Comparison of ENCODE assay signal across 14 mouse cellular contexts in genomic region chr2:143742436-143742835, GRCm38 (mm10).
"Had no signal": no experiment of that assay in that cellular context is flagged by ENCODE, and none has a peak within 500 bp of the region (broad histone marks: within the 10 kb centered on the region; RNA-seq: fewer than 3 reads in every experiment).

No protein-coding gene starts in this region.

- H3K36me3 ChIP-seq: midbrain, embryonic 10.5 days; midbrain, embryonic 12.5 days; neural tube, embryonic 12.5 days; stomach, embryonic 15.5 days had no signal

- DNase-seq: lung, adult 18-20 months; lung, postnatal 4 days; midbrain, embryonic 14.5 days; right cerebral cortex, postnatal 14 days; thymus, adult 2 months; thymus, postnatal 25 days; thymus, postnatal 4 days had no signal

- H3K27me3 ChIP-seq: midbrain, embryonic 12.5 days; neural tube, embryonic 12.5 days; stomach, embryonic 15.5 days had no signal

- H3K4me1 ChIP-seq: midbrain, embryonic 12.5 days; neural tube, embryonic 12.5 days; stomach, embryonic 15.5 days had no signal

- H3K4me2 ChIP-seq: lung, embryonic 14.5 days; midbrain, embryonic 12.5 days; neural tube, embryonic 12.5 days; stomach, embryonic 15.5 days had no signal

- H3K9ac ChIP-seq: lung, embryonic 14.5 days; midbrain, embryonic 12.5 days; neural tube, embryonic 12.5 days; stomach, embryonic 15.5 days had no signal

- ATAC-seq: midbrain, embryonic 16.5 days had no signal

- H3K9me3 ChIP-seq: midbrain, embryonic 10.5 days; midbrain, embryonic 12.5 days; neural tube, embryonic 12.5 days; stomach, embryonic 15.5 days had no signal

- H3K27ac ChIP-seq: midbrain, embryonic 10.5 days; midbrain, embryonic 12.5 days; neural tube, embryonic 12.5 days; stomach, embryonic 15.5 days; stomach, postnatal 0 days had no signal

- H3K4me3 ChIP-seq: midbrain, embryonic 10.5 days; midbrain, embryonic 12.5 days; neural tube, embryonic 12.5 days; stomach, embryonic 15.5 days had no signal
